Mouse (Mus musculus) ES-Bruce4 (cell line): Measurements from ENCODE around the gene Gm28372. TPM values are rescaled to one million over a fixed set of nuclear protein-coding genes. Genes with fewer than 3 reads are reported as not detected.

ENCODE experiments used
- H3K27ac ChIP-seq: 2 replicates; pipeline ENCODE4 v1.5.1; 2012; ENCODE audit warnings: low read length, inconsistent platforms; ENCODE audit not compliant: insufficient read depth
- H3K27me3 ChIP-seq: 2 replicates; pipeline ENCODE4 v1.6.1; 2012; ENCODE audit warnings: mild to moderate bottlenecking, low read length, inconsistent platforms; ENCODE audit not compliant: control insufficient read depth, poor library complexity, insufficient read depth, severe bottlenecking
- H3K36me3 ChIP-seq: 2 replicates; pipeline ENCODE4 v1.6.1; 2012; ENCODE audit warnings: inconsistent platforms, mild to moderate bottlenecking, low read length, moderate library complexity; ENCODE audit not compliant: control insufficient read depth, poor library complexity, insufficient read depth, severe bottlenecking
- H3K4me1 ChIP-seq: one replicate; pipeline ENCODE4 v1.8.1; 2011; ENCODE audit warnings: low read length; ENCODE audit not compliant: control insufficient read depth, insufficient read depth
- H3K4me3 ChIP-seq: 2 replicates; pipeline ENCODE4 v1.5.1; 2011; ENCODE audit warnings: low read depth, mild to moderate bottlenecking, low read length
- H3K9ac ChIP-seq: 2 replicates; pipeline ENCODE4 v1.6.1; 2012; ENCODE audit warnings: low read depth, mild to moderate bottlenecking, inconsistent platforms; ENCODE audit not compliant: poor library complexity, severe bottlenecking
- H3K9me3 ChIP-seq: replicated peaks from 2 replicates; pipeline ENCODE4 v1.6.1; 2012; ENCODE audit warnings: mild to moderate bottlenecking, low read length, inconsistent platforms; ENCODE audit not compliant: control insufficient read depth, poor library complexity, insufficient read depth, severe bottlenecking
- CTCF ChIP-seq: IDR thresholded peaks from one replicate; pipeline ENCODE4 v1.8.1; 2011; ENCODE audit warnings: low read depth, low read length
- EP300 ChIP-seq: IDR thresholded peaks from 2 replicates; pipeline ENCODE4 v1.6.1; 2011; ENCODE audit warnings: low read depth, low read length; ENCODE audit not compliant: insufficient read depth
- POLR2A ChIP-seq: IDR thresholded peaks from one replicate; pipeline ENCODE4 v1.8.1; 2011; ENCODE audit warnings: low read length; ENCODE audit not compliant: insufficient read depth
- polyA plus RNA-seq: library from polyadenylated mRNA; stranded (reverse); fragments of >200 nt; gene quantifications from 2 replicates; pipeline ENCODE4 v1.2.4, GENCODE M21; 2011; ENCODE audit warnings: low read depth; ENCODE audit not compliant: missing spikeins, insufficient read depth, insufficient read length

The Gm28372 gene
- polyA plus RNA-seq, 1 experiment = not detected

GRCm38 (mm10) chr2:130421781-130422620 is 17.0 kb downstream of the Gm28372 start:
- H3K36me3 ChIP-seq = no peaks in the 10 kb centered on the region
- no peak overlapping the region for H3K4me3 ChIP-seq

GRCm38 (mm10) chr2:130423397-130424125 is 18.5 kb downstream of the Gm28372 start:
- H3K27me3 ChIP-seq = no peaks in the 10 kb centered on the region
- H3K9me3 ChIP-seq = no peaks in the 10 kb centered on the region
- no peak overlapping the region for H3K27ac ChIP-seq
- H3K4me1 ChIP-seq = no peaks in the 10 kb centered on the region
- peak overlapping the region; percentile 69 for H3K9ac ChIP-seq
- TF ChIP-seq POLR2A = no peak
- no peak for TF ChIP-seq EP300
- TF ChIP-seq CTCF = no peak
- no peaks in the 10 kb centered on the region for H3K36me3 ChIP-seq
- H3K4me3 ChIP-seq = peak overlapping the region; percentile 93

More at GRCm38 (mm10) chr2:130421781-130422620, 17.0 kb downstream of the Gm28372 start:
- H3K4me1 ChIP-seq = no peaks in the 10 kb centered on the region
- H3K27me3 ChIP-seq = no peaks in the 10 kb centered on the region
- no peak overlapping the region for H3K27ac ChIP-seq
- H3K9ac ChIP-seq = no peak overlapping the region
- no peak for TF ChIP-seq CTCF
- no peak for TF ChIP-seq POLR2A
- no peak for TF ChIP-seq EP300
- no peaks in the 10 kb centered on the region for H3K9me3 ChIP-seq

GRCm38 (mm10) chr2:130424126-130424853 is 19.3 kb downstream of the Gm28372 start, which contains the start of the genes Vps16 and Pced1a:
TSS of gene Vps16 (plus strand) at chr2:130424339.
TSS of gene Pced1a (minus strand) at chr2:130424701.
- no peaks in the 10 kb centered on the region for H3K9me3 ChIP-seq
- H3K27ac ChIP-seq = no peak within 1 kb of the TSS
- H3K4me3 ChIP-seq = peak within 1 kb of the TSS; percentile 93
- H3K36me3 ChIP-seq = no peaks in the 10 kb centered on the region
- TF ChIP-seq POLR2A (no peak), CTCF (peak; percentile 2)
- H3K9ac ChIP-seq = peak within 1 kb of the TSS; percentile 69
- no peaks in the 10 kb centered on the region for H3K4me1 ChIP-seq
- H3K27me3 ChIP-seq = no peaks in the 10 kb centered on the region

DNA sequence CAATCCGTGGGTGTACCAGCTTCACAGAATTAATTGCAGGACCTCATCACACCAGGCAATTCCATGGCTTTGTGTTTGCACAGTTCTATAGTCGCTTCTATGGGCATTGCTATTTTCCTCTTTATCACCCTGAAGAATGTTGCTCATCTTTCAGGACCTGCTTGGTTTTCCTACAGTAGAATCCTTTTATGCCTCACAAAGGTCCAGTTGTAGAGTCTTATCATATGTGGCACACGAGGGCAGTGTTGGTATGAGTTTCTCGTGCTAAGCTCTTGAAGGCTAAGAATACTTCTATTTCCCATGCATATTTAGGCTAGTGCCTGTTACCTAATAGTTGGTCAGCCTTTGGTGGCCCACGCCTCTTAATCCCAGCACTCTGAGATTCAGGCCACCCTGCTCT is 20.1 kb downstream of the Gm28372 start:
- TF ChIP-seq CTCF = no peak
- TF ChIP-seq POLR2A = no peak
- TF ChIP-seq EP300 = no peak
- no peaks in the 10 kb centered on the region for H3K36me3 ChIP-seq
- no peaks in the 10 kb centered on the region for H3K4me1 ChIP-seq
- H3K9ac ChIP-seq = peak overlapping the region; percentile 69
- peak overlapping the region; percentile 93 for H3K4me3 ChIP-seq
- H3K27me3 ChIP-seq = no peaks in the 10 kb centered on the region
- H3K27ac ChIP-seq = no peak overlapping the region
- no peaks in the 10 kb centered on the region for H3K9me3 ChIP-seq

GRCm38 (mm10) chr2:130429851-130430250 is 24.8 kb downstream of the Gm28372 start:
- Histone ChIP-seq H3K9me3 (no peaks in the 10 kb centered on the region), H3K27ac (no peak overlapping the region), H3K4me3 (no peak overlapping the region), H3K4me1 (no peaks in the 10 kb centered on the region), H3K27me3 (no peaks in the 10 kb centered on the region), H3K36me3 (peaks cover 3% of the 10 kb centered on the region; the same call in 1 of the 2 replicates), H3K9ac (no peak overlapping the region)
- TF ChIP-seq POLR2A (no peak), CTCF (no peak), EP300 (no peak)
